Mouse (Mus musculus) kidney, embryonic 14.5 days (tissue): ENCODE results near the gene Sap25. TPM values are rescaled to one million over a fixed set of nuclear protein-coding genes. Genes with fewer than 3 reads are reported as not detected.
"Not testable (repeated sequence)": the region's sequence is repeated elsewhere in the genome, so short reads cannot be mapped to it uniquely, and the experiment has no call there.

Experiments
- ATAC-seq: fragments of 200-750 bp; cut with Nextera tagmentation; 2 replicates; pipeline ENCODE4 v1.8.0; 2017; ENCODE audit warnings: moderate number of reproducible peaks, mild to moderate bottlenecking, moderate TSS enrichment, moderate library complexity; ENCODE audit not compliant: low FRiP score, low TSS enrichment
- H3K27ac ChIP-seq: fragments of 300-500 bp; sonication (generic); 2 replicates; pipeline ENCODE4 v1.5.1; 2014; ENCODE audit warnings: low read depth, mild to moderate bottlenecking, low read length, moderate library complexity, mixed read lengths
- H3K27me3 ChIP-seq: fragments of 300-500 bp; sonication (generic); 2 replicates; pipeline ENCODE4 v1.6.1; 2014; ENCODE audit warnings: mild to moderate bottlenecking, low read length; ENCODE audit not compliant: control insufficient read depth, insufficient read depth
- H3K36me3 ChIP-seq: fragments of 300-500 bp; sonication (generic); 2 replicates; pipeline ENCODE4 v1.6.1; 2014; ENCODE audit warnings: low read length, mixed read lengths; ENCODE audit not compliant: control insufficient read depth, insufficient read depth
- H3K4me1 ChIP-seq: fragments of 300-500 bp; sonication (generic); 2 replicates; pipeline ENCODE4 v1.6.1; 2014; ENCODE audit warnings: low read length, mixed read lengths; ENCODE audit not compliant: control insufficient read depth, insufficient read depth
- H3K4me2 ChIP-seq: fragments of 300-500 bp; sonication (generic); replicated peaks from 2 replicates; pipeline ENCODE4 v1.6.1; 2014; ENCODE audit warnings: low read depth, mild to moderate bottlenecking, low read length
- H3K4me3 ChIP-seq: fragments of 300-500 bp; sonication (generic); 2 replicates; pipeline ENCODE4 v1.5.1; 2014; ENCODE audit warnings: mild to moderate bottlenecking, low read length
- H3K9ac ChIP-seq: fragments of 300-500 bp; sonication (generic); 2 replicates; pipeline ENCODE4 v1.6.1; 2014; ENCODE audit warnings: low read depth, mild to moderate bottlenecking, low read length, moderate library complexity
- H3K9me3 ChIP-seq: fragments of 300-500 bp; sonication (generic); 2 replicates; pipeline ENCODE4 v1.6.1; 2016; ENCODE audit warnings: low read length; ENCODE audit not compliant: control insufficient read depth
- WGBS: fragments of 180-500 bp; shearing (Covaris S2); extraction: QIAGEN DNeasy Blood & Tissue Kit; methylation state at CpG from one replicate; pipeline ENCODE4 v1.1.7; 2014; 5-methylcytosine and 5-hydroxymethylcytosine counted together
- polyA plus RNA-seq: library from polyadenylated mRNA; unstranded; fragments of >200 nt; fragmentation: Nextera tagmentation; extraction: Ambion mirVana; gene quantifications from 2 replicates; pipeline ENCODE4 v1.2.1, GENCODE M21; 2014

Gene Sap25
- polyA plus RNA-seq, 1 experiment from 2014 or later = 10.1 TPM

DNA sequence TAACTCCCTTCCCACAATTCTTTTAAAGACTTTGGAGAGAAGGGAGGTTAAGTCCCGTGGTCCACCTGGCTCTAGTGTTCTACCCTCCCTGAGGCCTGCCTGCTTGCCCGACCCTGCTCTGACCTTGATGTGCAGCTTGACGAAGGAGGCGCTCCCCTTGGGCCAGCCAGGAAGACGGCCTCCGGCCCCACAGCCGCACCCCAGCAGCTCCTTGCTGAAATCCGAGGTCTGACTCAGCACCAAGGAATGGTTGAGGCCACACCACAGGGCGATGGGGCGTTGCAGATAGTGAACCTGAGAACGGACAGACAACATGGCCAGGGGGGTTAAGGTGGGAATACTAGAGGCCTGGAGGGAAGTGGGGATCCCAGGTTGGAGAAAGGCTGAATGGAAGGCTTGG, 27.6 kb upstream of the Sap25 start, which contains the start of gene Pcolce:
Gene Pcolce (minus strand): TSS at position 235 of the 400 bp plus-strand sequence.
- 22% methylated on average over 11 of the region's 11 CpGs for WGBS
- Histone ChIP-seq H3K9me3 (no peaks in the 10 kb centered on the region), H3K36me3 (no peaks in the 10 kb centered on the region), H3K4me3 (no peak within 1 kb of the TSS), H3K27me3 (no peaks in the 10 kb centered on the region), H3K27ac (no peak within 1 kb of the TSS), H3K4me2 (no peak within 1 kb of the TSS), H3K9ac (0 out of 2 replicates have a peak within 1 kb of the TSS, but pooled peaks have one; percentile 12), H3K4me1 (peaks cover 43% of the 10 kb centered on the region)
- no peak for ATAC-seq

DNA sequence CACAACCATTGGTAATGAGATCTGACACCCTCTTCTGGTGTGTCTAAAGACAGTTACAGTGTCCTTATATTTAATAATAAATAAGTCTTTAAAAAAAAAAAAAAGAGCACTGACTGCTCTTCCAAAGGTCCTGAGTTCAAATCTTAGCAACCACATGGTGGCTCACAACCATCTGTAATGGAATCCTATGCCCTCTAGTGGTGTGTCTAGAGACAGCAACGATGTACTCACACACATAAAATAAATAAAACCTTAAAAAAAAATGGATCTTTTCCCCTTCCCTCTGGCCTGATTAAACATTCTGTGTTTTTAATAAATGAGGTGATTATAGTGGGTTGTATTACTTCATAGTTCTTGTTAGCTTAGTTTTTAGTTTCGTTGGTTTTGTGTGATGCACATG, 26.2 kb upstream of the Sap25 start:
- 87% methylated on average over 2 of the region's 2 CpGs for WGBS
- H3K27me3 ChIP-seq, H3K9ac ChIP-seq, H3K27ac ChIP-seq, ATAC-seq, H3K9me3 ChIP-seq, H3K4me3 ChIP-seq, H3K4me2 ChIP-seq, H3K36me3 ChIP-seq: not testable (repeated sequence)
- H3K4me1 ChIP-seq = peaks cover 36% of the 10 kb centered on the region

DNA sequence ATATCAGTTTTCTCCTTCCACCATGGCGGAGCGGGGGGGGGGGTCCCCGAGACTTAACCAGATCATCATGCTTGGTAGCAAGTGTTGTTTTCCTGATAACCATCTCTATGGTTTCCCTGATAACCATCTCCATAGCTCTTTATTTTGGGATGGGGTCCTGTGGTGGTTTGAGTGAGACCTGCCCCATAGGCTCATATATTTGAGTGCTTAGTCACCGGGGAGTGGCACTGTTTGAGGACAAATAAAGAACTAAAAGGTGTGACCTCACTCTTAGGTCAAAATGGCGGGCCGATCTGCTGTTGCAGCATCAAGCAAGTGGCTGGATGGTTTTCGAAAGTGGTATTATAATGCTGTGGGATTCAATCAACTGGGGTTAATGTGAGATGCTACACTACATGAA, 25.8 kb upstream of the Sap25 start:
- Histone ChIP-seq H3K9me3 (no peaks in the 10 kb centered on the region), H3K4me3 (no peak overlapping the region), H3K27me3 (no peaks in the 10 kb centered on the region), H3K4me2 (no peak overlapping the region), H3K36me3 (no peaks in the 10 kb centered on the region), H3K27ac (no peak overlapping the region), H3K4me1 (peaks cover 32% of the 10 kb centered on the region), H3K9ac (no peak overlapping the region)
- 83% methylated on average over 7 of the region's 7 CpGs for WGBS
- no peak for ATAC-seq

DNA sequence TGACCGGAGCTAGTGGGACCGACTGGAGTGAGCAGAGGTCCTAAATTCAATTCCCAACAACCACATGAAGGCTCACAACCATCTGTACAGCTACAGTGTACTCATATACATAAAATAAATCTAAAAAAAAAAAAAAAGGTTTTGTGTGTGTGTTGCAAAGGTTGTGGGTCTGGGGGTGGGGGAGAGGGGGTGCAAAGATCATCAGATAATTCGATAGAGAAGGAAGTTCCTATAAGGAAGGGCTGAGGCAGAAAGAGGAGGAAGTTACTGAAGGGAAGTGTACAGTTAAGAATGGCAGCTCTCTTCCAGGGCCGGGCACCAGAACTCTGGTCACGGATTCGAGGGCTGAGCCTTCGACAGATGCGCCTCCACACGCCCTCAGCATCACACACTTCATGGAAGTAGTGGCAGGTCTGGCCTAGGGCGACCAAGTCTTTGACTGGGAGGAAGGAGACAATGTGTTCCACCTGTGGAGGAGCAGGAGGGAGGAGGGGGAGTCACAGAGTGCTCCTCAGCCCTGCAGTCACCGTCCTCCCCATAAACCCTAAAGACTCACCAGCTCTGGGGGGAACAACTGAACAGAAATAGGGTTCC, 17.1 kb upstream of the Sap25 start:
- 78% methylated on average over 11 of the region's 11 CpGs for WGBS
- no peak for ATAC-seq

DNA sequence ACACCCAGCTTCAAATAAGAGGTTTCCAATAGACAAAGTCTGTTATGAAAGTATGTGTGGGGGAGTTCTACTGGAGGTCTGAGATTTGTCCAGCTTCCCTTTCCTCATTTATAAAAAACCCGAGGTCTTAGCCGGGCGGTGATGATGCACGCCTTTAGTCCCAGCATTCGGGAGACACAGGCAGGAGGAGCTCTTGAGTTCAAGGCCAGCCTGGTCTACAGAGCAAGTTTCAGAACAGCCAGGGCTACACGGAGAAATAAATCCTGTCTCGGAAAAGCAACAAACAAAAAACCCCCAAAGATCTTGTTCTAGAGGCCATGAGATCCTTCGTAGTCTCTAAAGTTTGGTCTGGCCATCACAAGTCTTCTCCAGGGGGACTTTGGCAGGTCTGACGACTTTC, 13.1 kb upstream of the Sap25 start:
- no peaks in the 10 kb centered on the region for H3K9me3 ChIP-seq
- H3K27ac ChIP-seq = peak overlapping the region; percentile 68
- WGBS = 2% methylated on average over 9 of the region's 9 CpGs
- no peaks in the 10 kb centered on the region for H3K27me3 ChIP-seq
- no peak for ATAC-seq
- peaks cover 38% of the 10 kb centered on the region for H3K4me1 ChIP-seq
- H3K4me2 ChIP-seq = peak overlapping the region; percentile 62
- H3K36me3 ChIP-seq = peaks cover 3% of the 10 kb centered on the region; the same call in 1 of the 2 replicates
- peak overlapping the region; percentile 69 for H3K9ac ChIP-seq
- peak overlapping the region; percentile 69 for H3K4me3 ChIP-seq

More for the DNA sequence above, 17.1 kb upstream of the Sap25 start:
- H3K27me3 ChIP-seq = no peaks in the 10 kb centered on the region
- no peaks in the 10 kb centered on the region for H3K9me3 ChIP-seq
- no peak overlapping the region for H3K4me2 ChIP-seq
- H3K9ac ChIP-seq = no peak overlapping the region
- no peaks in the 10 kb centered on the region for H3K36me3 ChIP-seq
- H3K4me1 ChIP-seq = 0 out of 2 replicates have a peak, but pooled peaks cover 8% of the 10 kb centered on the region
- no peak overlapping the region for H3K4me3 ChIP-seq
- H3K27ac ChIP-seq = no peak overlapping the region

DNA sequence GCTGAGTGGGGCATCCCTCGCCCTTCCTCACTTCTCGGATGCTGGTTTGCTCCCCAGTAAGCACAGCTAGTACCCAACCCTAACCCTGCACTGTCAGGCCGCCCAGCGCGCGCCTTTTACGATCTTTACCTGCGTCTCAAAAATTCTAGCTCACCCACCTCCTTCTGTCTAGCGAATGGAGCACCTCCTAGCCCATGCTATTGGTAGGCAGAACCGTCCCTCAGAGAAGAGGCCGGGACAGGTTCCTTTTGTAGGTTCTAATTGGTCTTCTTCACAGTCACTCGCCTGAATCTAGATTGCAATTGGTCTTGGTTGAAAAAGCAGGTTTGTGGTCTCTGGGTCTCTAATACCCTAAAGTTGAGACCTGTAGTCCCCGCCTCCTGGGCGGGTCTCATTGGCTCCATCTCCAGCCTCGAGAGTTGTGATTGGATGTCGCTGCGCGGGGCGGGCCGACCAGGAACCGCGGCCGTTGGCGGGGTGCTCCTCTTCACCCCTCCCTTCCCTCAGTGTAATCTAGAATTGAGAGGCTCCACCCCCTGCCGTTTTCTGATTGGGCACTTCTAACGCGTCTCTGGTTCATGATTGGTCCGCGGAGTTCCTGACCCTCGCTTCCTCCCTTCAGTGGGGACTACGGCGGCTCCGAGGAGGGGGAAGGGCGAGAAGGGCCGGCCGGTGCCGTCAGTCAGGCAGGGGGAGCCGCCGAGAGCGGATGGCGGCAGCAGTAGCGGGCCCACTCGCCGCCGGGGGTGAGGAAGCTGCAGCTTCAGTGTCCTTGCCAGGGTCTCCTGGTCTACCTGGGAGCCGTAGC, 12.4 kb upstream of the Sap25 start, which contains the start of the genes Fbxo24, Lrch4 and Gm20605:
Gene Fbxo24 (minus strand): TSS at position 505 of the 808 bp plus-strand sequence.
Gene Lrch4 (plus strand): TSS at position 624 of the 808 bp plus-strand sequence.
Gene Gm20605 (plus strand): TSS at position 678 of the 808 bp plus-strand sequence.
- Histone ChIP-seq H3K4me3 (peak within 1 kb of the TSS; percentile 69), H3K4me1 (peaks cover 38% of the 10 kb centered on the region), H3K9me3 (no peaks in the 10 kb centered on the region), H3K36me3 (peaks cover 8% of the 10 kb centered on the region), H3K9ac (peak within 1 kb of the TSS; percentile 75), H3K27me3 (no peaks in the 10 kb centered on the region), H3K27ac (peak within 1 kb of the TSS; percentile 93), H3K4me2 (peak within 1 kb of the TSS; percentile 68)
- under 1% methylated on average over 42 of the region's 46 CpGs for WGBS
- peak; percentile 97 for ATAC-seq

DNA sequence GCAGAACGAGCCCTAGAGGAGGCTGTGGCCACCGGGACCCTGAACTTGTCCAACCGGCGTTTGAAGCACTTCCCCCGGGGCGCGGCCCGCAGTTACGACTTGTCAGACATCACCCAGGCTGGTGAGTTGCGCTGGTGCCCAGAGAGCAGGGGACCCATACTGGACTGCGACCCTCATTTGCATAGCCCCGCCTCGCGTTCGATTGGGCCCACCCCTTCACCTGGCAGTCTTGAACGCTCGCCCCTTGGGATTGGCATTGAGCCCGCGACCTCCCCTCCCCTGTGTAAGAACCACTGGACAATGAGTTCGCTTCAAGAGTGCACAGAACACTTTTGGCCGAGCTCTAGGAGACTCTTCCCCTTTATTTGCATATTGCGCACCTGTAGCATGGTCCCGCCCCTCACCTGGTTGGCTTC, 11.8 kb upstream of the Sap25 start:
- peak overlapping the region; percentile 93 for H3K27ac ChIP-seq
- H3K36me3 ChIP-seq = peaks cover 14% of the 10 kb centered on the region
- no peaks in the 10 kb centered on the region for H3K9me3 ChIP-seq
- H3K9ac ChIP-seq = peak overlapping the region; percentile 75
- 1% methylated on average over 23 of the region's 23 CpGs for WGBS
- peak overlapping the region; percentile 68 for H3K4me2 ChIP-seq
- peak overlapping the region; percentile 69 for H3K4me3 ChIP-seq
- peaks cover 38% of the 10 kb centered on the region for H3K4me1 ChIP-seq
- peak; percentile 58 for ATAC-seq
- no peaks in the 10 kb centered on the region for H3K27me3 ChIP-seq

DNA sequence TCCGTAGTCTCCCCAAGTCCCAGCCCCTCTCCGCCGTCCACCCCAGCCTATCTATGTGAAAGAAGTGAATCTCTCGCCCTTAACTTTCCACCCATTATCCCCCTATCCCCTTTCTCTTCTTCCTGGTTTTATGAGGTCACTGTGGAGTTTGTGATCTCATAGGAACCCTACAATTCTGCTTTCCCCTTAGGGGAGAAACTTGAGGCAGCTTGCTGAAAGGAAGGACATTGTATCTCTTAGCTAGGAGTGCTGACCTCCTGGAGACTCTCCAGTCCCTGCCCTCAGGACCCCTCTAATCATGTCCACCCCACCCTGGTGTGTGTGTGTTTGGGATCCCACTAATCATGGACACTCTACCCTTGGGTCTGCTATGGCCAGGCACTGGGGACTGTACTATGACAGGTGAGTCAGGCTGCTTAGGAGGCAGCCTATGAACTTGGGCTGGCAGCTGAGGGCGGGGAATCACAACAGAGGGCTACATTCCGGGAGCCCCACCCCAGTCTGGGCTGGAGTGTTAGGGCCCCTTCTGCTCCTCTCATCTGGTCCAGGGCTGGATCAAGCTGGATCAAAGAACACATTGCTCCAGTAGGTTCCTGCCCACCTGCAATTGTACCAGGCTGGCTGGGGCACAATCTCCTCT, 11.1 kb upstream of the Sap25 start:
- Histone ChIP-seq H3K36me3 (peaks cover 15% of the 10 kb centered on the region), H3K4me2 (peak overlapping the region; percentile 68), H3K27me3 (no peaks in the 10 kb centered on the region), H3K9ac (peak overlapping the region; percentile 75), H3K4me1 (peaks cover 38% of the 10 kb centered on the region), H3K4me3 (peak overlapping the region; percentile 69), H3K9me3 (no peaks in the 10 kb centered on the region), H3K27ac (peak overlapping the region; percentile 93)
- no peak for ATAC-seq
- WGBS = 16% methylated on average over 6 of the region's 6 CpGs
